Mouse (Mus musculus) midbrain, embryonic 11.5 days (tissue): ENCODE data around the gene Mtx1. TPM values are rescaled to one million over a fixed set of nuclear protein-coding genes. Genes with fewer than 3 reads are reported as not detected.
A peak's percentile ranks its signal among the peaks of the same experiment; 100 is the strongest.
"Not testable (repeated sequence)": the region's sequence is repeated elsewhere in the genome, so short reads cannot be mapped to it uniquely, and the experiment has no call there.

Source experiments
- ATAC-seq: fragments of 200-750 bp; cut with Nextera tagmentation; 2 replicates; pipeline ENCODE4 v1.8.0; 2017; ENCODE audit warnings: moderate TSS enrichment, moderate library complexity; ENCODE audit not compliant: low FRiP score
- DNase-seq: peaks from one replicate; pipeline ENCODE4 v3.0.0; 2015; ENCODE audit warnings: low spot score; ENCODE audit errors: missing footprints
- H3K27ac ChIP-seq: fragments of 300-500 bp; sonication (generic); 2 replicates; pipeline ENCODE4 v1.5.1; 2014; ENCODE audit warnings: low read depth, low read length
- H3K27me3 ChIP-seq: fragments of 300-500 bp; sonication (generic); 2 replicates; pipeline ENCODE4 v1.6.1; 2014; ENCODE audit warnings: mild to moderate bottlenecking, low read length, moderate library complexity, mixed read lengths; ENCODE audit not compliant: control insufficient read depth, insufficient read depth
- H3K36me3 ChIP-seq: fragments of 300-500 bp; sonication (generic); 2 replicates; pipeline ENCODE4 v1.6.1; 2014; ENCODE audit warnings: mild to moderate bottlenecking, low read length, moderate library complexity, mixed read lengths; ENCODE audit not compliant: control insufficient read depth, insufficient read depth
- H3K4me1 ChIP-seq: fragments of 300-500 bp; sonication (generic); 2 replicates; pipeline ENCODE4 v1.6.1; 2014; ENCODE audit warnings: low read length; ENCODE audit not compliant: control insufficient read depth, insufficient read depth
- H3K4me2 ChIP-seq: fragments of 300-500 bp; sonication (generic); 2 replicates; pipeline ENCODE4 v1.6.1; 2014; ENCODE audit warnings: mild to moderate bottlenecking, moderate library complexity
- H3K4me3 ChIP-seq: fragments of 300-500 bp; sonication (generic); 2 replicates; pipeline ENCODE4 v1.5.1; 2014; ENCODE audit warnings: low read depth, low read length
- H3K9ac ChIP-seq: fragments of 300-500 bp; sonication (generic); 2 replicates; pipeline ENCODE4 v1.6.1; 2014; ENCODE audit warnings: low read length
- H3K9me3 ChIP-seq: fragments of 300-500 bp; sonication (generic); 2 replicates; pipeline ENCODE4 v1.6.1; 2016; ENCODE audit warnings: low read length; ENCODE audit not compliant: control insufficient read depth
- WGBS: fragments of 180-500 bp; shearing (Covaris S2); extraction: QIAGEN DNeasy Blood & Tissue Kit; methylation state at CpG from one replicate; pipeline ENCODE4 v1.1.7; 2014; 5-methylcytosine and 5-hydroxymethylcytosine counted together
- polyA plus RNA-seq: library from polyadenylated mRNA; unstranded; fragments of >200 nt; fragmentation: Nextera tagmentation; extraction: Ambion mirVana; gene quantifications from 2 replicates; pipeline ENCODE4 v1.2.1, GENCODE M21; 2014

Mtx1 gene
- polyA plus RNA-seq, 1 experiment from 2014 or later, result 174 TPM

GRCm38 (mm10) chr3:89225918-89226317, 970 bp downstream of the Mtx1 start:
- peak; percentile 98 for DNase-seq
- H3K27ac ChIP-seq, result peak overlapping the region; percentile 89
- WGBS, result 11% methylated on average over 4 of the region's 4 CpGs
- peak overlapping the region; percentile 63 for H3K4me3 ChIP-seq
- peak overlapping the region; percentile 83 for H3K4me2 ChIP-seq
- peak; percentile 82 for ATAC-seq
- H3K36me3 ChIP-seq, result peaks cover 9% of the 10 kb centered on the region; the same call in 1 of the 2 replicates
- peak overlapping the region; percentile 93 for H3K9ac ChIP-seq
- H3K9me3 ChIP-seq, result no peaks in the 10 kb centered on the region
- no peaks in the 10 kb centered on the region for H3K27me3 ChIP-seq
- H3K4me1 ChIP-seq, result peaks cover 46% of the 10 kb centered on the region

- no peak; the same call in 1 of the 2 replicates for ATAC-seq
- H3K4me2 ChIP-seq, result peak overlapping the region; percentile 83
- peak overlapping the region; percentile 93 for H3K9ac ChIP-seq
- WGBS, result 19% methylated on average over 12 of the region's 12 CpGs
- peak overlapping the region; percentile 89 for H3K27ac ChIP-seq
- no peaks in the 10 kb centered on the region for H3K27me3 ChIP-seq
- DNase-seq, result peak; percentile 92
- peak overlapping the region; percentile 63 for H3K4me3 ChIP-seq
- H3K9me3 ChIP-seq, result no peaks in the 10 kb centered on the region
- peaks cover 9% of the 10 kb centered on the region; the same call in 1 of the 2 replicates for H3K36me3 ChIP-seq
- H3K4me1 ChIP-seq, result peaks cover 46% of the 10 kb centered on the region
These were observed 1.5 kb downstream of the Mtx1 start for GRCm38 (mm10) chr3:89225321-89225815.

- peaks cover 46% of the 10 kb centered on the region for H3K4me1 ChIP-seq
- H3K9me3 ChIP-seq, result no peaks in the 10 kb centered on the region
- DNase-seq (peak; percentile 89), ATAC-seq (no peak)
- peak overlapping the region; percentile 83 for H3K4me2 ChIP-seq
- H3K4me3 ChIP-seq, result peak overlapping the region; percentile 63
- peaks cover 9% of the 10 kb centered on the region; the same call in 1 of the 2 replicates for H3K36me3 ChIP-seq
- H3K27ac ChIP-seq, result peak overlapping the region; percentile 89
- peak overlapping the region; percentile 93 for H3K9ac ChIP-seq
- WGBS, result 33% methylated on average over 11 of the region's 11 CpGs
- no peaks in the 10 kb centered on the region for H3K27me3 ChIP-seq
These were observed 2.1 kb downstream of the Mtx1 start for GRCm38 (mm10) chr3:89224796-89225195.

GRCm38 (mm10) chr3:89221167-89221566, 5.7 kb downstream of the Mtx1 start:
- H3K4me1 ChIP-seq, result peaks cover 47% of the 10 kb centered on the region
- WGBS, result 80% methylated on average over 5 of the region's 5 CpGs

GRCm38 (mm10) chr3:89219546-89219945, 7.3 kb downstream of the Mtx1 start:
- Histone ChIP-seq H3K4me3 (no peak overlapping the region), H3K4me1 (peaks cover 54% of the 10 kb centered on the region), H3K36me3 (peaks cover 9% of the 10 kb centered on the region; the same call in 1 of the 2 replicates), H3K27ac (peak overlapping the region; percentile 32; the same call in 1 of the 2 replicates), H3K27me3 (no peaks in the 10 kb centered on the region), H3K9me3 (no peaks in the 10 kb centered on the region), H3K9ac (no peak overlapping the region; the same call in 1 of the 2 replicates), H3K4me2 (no peak overlapping the region)
- DNase-seq, result no peak
- 50% methylated on average over 8 of the region's 8 CpGs for WGBS
- no peak for ATAC-seq

More at GRCm38 (mm10) chr3:89221167-89221566, 5.7 kb downstream of the Mtx1 start:
- Histone ChIP-seq H3K27me3 (no peaks in the 10 kb centered on the region), H3K27ac (no peak overlapping the region; the same call in 1 of the 2 replicates), H3K4me2 (no peak overlapping the region), H3K9ac (no peak overlapping the region), H3K4me3 (no peak overlapping the region), H3K9me3 (no peaks in the 10 kb centered on the region), H3K36me3 (peaks cover 9% of the 10 kb centered on the region; the same call in 1 of the 2 replicates)
- ATAC-seq (no peak), DNase-seq (no peak)

- no peak overlapping the region for H3K4me3 ChIP-seq
- no peak for DNase-seq
- peaks cover 5% of the 10 kb centered on the region; the same call in 1 of the 2 replicates for H3K36me3 ChIP-seq
- peaks cover 43% of the 10 kb centered on the region for H3K4me1 ChIP-seq
- no peaks in the 10 kb centered on the region for H3K9me3 ChIP-seq
- H3K4me2 ChIP-seq, result no peak overlapping the region
- H3K9ac ChIP-seq, result no peak overlapping the region
- H3K27me3 ChIP-seq, result no peaks in the 10 kb centered on the region
- ATAC-seq, result no peak
- H3K27ac ChIP-seq, result no peak overlapping the region; the same call in 1 of the 2 replicates
- WGBS, result 85% methylated on average over 1 of the region's 1 CpGs
These were observed 8.6 kb downstream of the Mtx1 start for GRCm38 (mm10) chr3:89218271-89218670.

- ATAC-seq, H3K9me3 ChIP-seq, H3K4me3 ChIP-seq, H3K36me3 ChIP-seq, H3K27ac ChIP-seq, DNase-seq, H3K27me3 ChIP-seq: not testable (repeated sequence)
- peaks cover 36% of the 10 kb centered on the region for H3K4me1 ChIP-seq
- peak overlapping the region; percentile 72; the same call in 1 of the 2 replicates for H3K9ac ChIP-seq
- peak overlapping the region; percentile 82 for H3K4me2 ChIP-seq
- WGBS, result 77% methylated on average over 7 of the region's 7 CpGs
These were observed 10.5 kb downstream of the Mtx1 start for GRCm38 (mm10) chr3:89216407-89216806.

GRCm38 (mm10) chr3:89215853-89216252, 11.0 kb downstream of the Mtx1 start:
- DNase-seq, result peak; percentile 98
- Histone ChIP-seq H3K4me1 (peaks cover 33% of the 10 kb centered on the region), H3K27me3 (no peaks in the 10 kb centered on the region), H3K4me2 (peak overlapping the region; percentile 82), H3K27ac (peak overlapping the region; percentile 98), H3K4me3 (peak overlapping the region; percentile 81), H3K9me3 (no peaks in the 10 kb centered on the region), H3K9ac (peak overlapping the region; percentile 72), H3K36me3 (no peaks in the 10 kb centered on the region; the same call in 1 of the 2 replicates)
- 0% methylated on average over 6 of the region's 6 CpGs for WGBS
- peak; percentile 36 for ATAC-seq

- peak; percentile 96 for DNase-seq
These were observed 12.0 kb downstream of the Mtx1 start, which contains the start of gene Thbs3 for GRCm38 (mm10) chr3:89214681-89215411. Thbs3 (plus strand) TSS chr3:89215180.

More at GRCm38 (mm10) chr3:89214681-89215411, 12.0 kb downstream of the Mtx1 start, which contains the start of gene Thbs3:
- H3K9me3 ChIP-seq, result no peaks in the 10 kb centered on the region
- H3K4me3 ChIP-seq, result peak within 1 kb of the TSS; percentile 81
- H3K9ac ChIP-seq, result peak within 1 kb of the TSS; percentile 72
- no peaks in the 10 kb centered on the region for H3K27me3 ChIP-seq
- peak; percentile 22; the same call in 1 of the 2 replicates for ATAC-seq
- H3K4me2 ChIP-seq, result peak within 1 kb of the TSS; percentile 82
- peaks cover 33% of the 10 kb centered on the region for H3K4me1 ChIP-seq
- peak within 1 kb of the TSS; percentile 98 for H3K27ac ChIP-seq
- H3K36me3 ChIP-seq, result no peaks in the 10 kb centered on the region; the same call in 1 of the 2 replicates
- WGBS, result under 1% methylated on average over 18 of the region's 19 CpGs
